Mouse (Mus musculus): ENCODE measurements around the gene Hc. TPM values are rescaled to one million over a fixed set of nuclear protein-coding genes. Genes with fewer than 3 reads are reported as not detected.

The Hc gene
- total and polyA plus RNA-seq, 3 experiments = 0.74 to 1.2 (median 0.91) TPM

- H3K4me1 ChIP-seq (ENCODE audit: control insufficient read depth in 1 of 2, insufficient read depth in 2 of 2) = no peaks in the 10 kb centered on the region
- H3K9ac ChIP-seq (ENCODE audit: insufficient read depth, low read depth) = no peak overlapping the region
- dilution Hi-C loops (cut with MboI; ENCODE audit: extremely low pct_ligation_motif_present, extremely low pct_unique_long_range_greater_than_20kb, low sequenced_read_pairs) (no loop called here), in situ Hi-C loops (cut with MboI; ENCODE audit: low pct_ligation_motif_present, low pct_unique_long_range_greater_than_20kb, low sequenced_read_pairs) (no loop called here)
- no peaks in the 10 kb centered on the region for H3K9me3 ChIP-seq (replicated peaks; ENCODE audit: low read length)
- H3K79me2 ChIP-seq (replicated peaks; ENCODE audit: control insufficient read depth, extremely low read depth, insufficient read depth, poor library complexity, severe bottlenecking) = no peaks in the 10 kb centered on the region
- H3K27me3 ChIP-seq (replicated peaks) = no peaks in the 10 kb centered on the region
- no peak for TF ChIP-seq KAT2A (IDR thresholded peaks at IDR 0.05; ENCODE audit: insufficient replicate concordance, low read length)
- no peak for TF ChIP-seq MAX (IDR thresholded peaks at IDR 0.05; ENCODE audit: low read length)
- no peak for TF ChIP-seq JUN (IDR thresholded peaks at IDR 0.05; ENCODE audit: insufficient read depth, low read depth, low read length)
- no peak for TF ChIP-seq NRF1 (IDR thresholded peaks at IDR 0.05; ENCODE audit: low read depth, low read length)
- no peak for TF ChIP-seq MEF2A (IDR thresholded peaks at IDR 0.05; ENCODE audit: borderline replicate concordance, low read depth, low read length)
- TF ChIP-seq USF2 (conservative IDR thresholded peaks at IDR 0.05; ENCODE audit: low read depth, low read length) = no peak
- TF ChIP-seq E2F4 (IDR thresholded peaks at IDR 0.05; ENCODE audit: insufficient replicate concordance, low read depth, low read length) = no peak
- no peak for TF ChIP-seq ETS1 (conservative IDR thresholded peaks at IDR 0.05; ENCODE audit: low read depth, low read length)
- TF ChIP-seq MAZ (IDR thresholded peaks at IDR 0.05; ENCODE audit: low read depth, low read length) = no peak
- H3K36me3 ChIP-seq (replicated peaks in 1 of 2; ENCODE audit: control insufficient read depth in 1 of 2, insufficient read depth in 1 of 2, low read length in 1 of 2) = no peaks in the 10 kb centered on the region
- H3K4me2 ChIP-seq (ENCODE audit: insufficient read depth, low read depth, poor library complexity, severe bottlenecking) = no peak overlapping the region
- DNase-seq (ENCODE audit: extremely low read depth) = no peak
- H3K4me3 ChIP-seq (replicated peaks in 1 of 3; ENCODE audit: low read depth in 2 of 3, low read length in 2 of 3, poor library complexity in 1 of 3) = no peak overlapping the region
- no peak overlapping the region for H3K27ac ChIP-seq (ENCODE audit: insufficient read depth, low read depth)
Measured at GRCm38 (mm10) chr2:35021806-35022205, 39.4 kb downstream of the Hc start.

- no peaks in the 10 kb centered on the region for H3K36me3 ChIP-seq (replicated peaks in 1 of 2; ENCODE audit: control insufficient read depth in 1 of 2, insufficient read depth in 1 of 2, low read length in 1 of 2)
- no peaks in the 10 kb centered on the region for H3K9me3 ChIP-seq (replicated peaks; ENCODE audit: low read length)
- TF ChIP-seq ZKSCAN1 (IDR thresholded peaks at IDR 0.05; ENCODE audit: borderline replicate concordance, low read depth, low read length) (no peak), JUND (conservative IDR thresholded peaks at IDR 0.05; ENCODE audit: low read depth, low read length) (no peak), E2F4 (IDR thresholded peaks at IDR 0.05; ENCODE audit: insufficient replicate concordance, low read depth, low read length) (no peak), MYC (IDR thresholded peaks at IDR 0.05; ENCODE audit: low read depth, low read length) (no peak)
- H3K4me1 ChIP-seq (ENCODE audit: control insufficient read depth in 1 of 2, insufficient read depth in 2 of 2) = peaks cover 9 to 22% of the 10 kb centered on the region in 2 experiments
- in situ Hi-C loops (cut with MboI; ENCODE audit: low pct_ligation_motif_present, low pct_unique_long_range_greater_than_20kb, low sequenced_read_pairs) = no loop called here
- H3K79me2 ChIP-seq (replicated peaks; ENCODE audit: control insufficient read depth, extremely low read depth, insufficient read depth, poor library complexity, severe bottlenecking) = no peaks in the 10 kb centered on the region
- H3K4me3 ChIP-seq (replicated peaks in 1 of 3; ENCODE audit: low read depth in 2 of 3, low read length in 2 of 3, poor library complexity in 1 of 3) = no peak overlapping the region
- no peak overlapping the region for H3K27ac ChIP-seq (ENCODE audit: insufficient read depth, low read depth)
- H3K27me3 ChIP-seq (replicated peaks) = no peaks in the 10 kb centered on the region
- dilution Hi-C loops (cut with MboI; ENCODE audit: extremely low pct_ligation_motif_present, extremely low pct_unique_long_range_greater_than_20kb, low sequenced_read_pairs) = no loop called here
- no peak for DNase-seq (ENCODE audit: extremely low read depth)
- no peak overlapping the region for H3K9ac ChIP-seq (ENCODE audit: insufficient read depth, low read depth)
- H3K4me2 ChIP-seq (ENCODE audit: insufficient read depth, low read depth, poor library complexity, severe bottlenecking) = no peak overlapping the region
Measured at GRCm38 (mm10) chr2:35015861-35016260, 45.4 kb downstream of the Hc start.

- Histone ChIP-seq H3K27ac (ENCODE audit: insufficient read depth, low read depth) (no peak overlapping the region), H3K4me3 (replicated peaks in 1 of 3; ENCODE audit: low read depth in 2 of 3, low read length in 2 of 3, poor library complexity in 1 of 3) (no peak overlapping the region), H3K36me3 (replicated peaks in 1 of 2; ENCODE audit: control insufficient read depth in 1 of 2, insufficient read depth in 1 of 2, low read length in 1 of 2) (no peaks in the 10 kb centered on the region), H3K4me1 (ENCODE audit: control insufficient read depth in 1 of 2, insufficient read depth in 2 of 2) (peaks cover 9 to 22% of the 10 kb centered on the region in 2 experiments), H3K9ac (ENCODE audit: insufficient read depth, low read depth) (no peak overlapping the region), H3K4me2 (ENCODE audit: insufficient read depth, low read depth, poor library complexity, severe bottlenecking) (no peak overlapping the region), H3K27me3 (replicated peaks) (no peaks in the 10 kb centered on the region), H3K9me3 (replicated peaks; ENCODE audit: low read length) (no peaks in the 10 kb centered on the region), H3K79me2 (replicated peaks; ENCODE audit: control insufficient read depth, extremely low read depth, insufficient read depth, poor library complexity, severe bottlenecking) (no peaks in the 10 kb centered on the region)
- in situ Hi-C loops (cut with MboI; ENCODE audit: low pct_ligation_motif_present, low pct_unique_long_range_greater_than_20kb, low sequenced_read_pairs) = no loop called here
- TF ChIP-seq ZNF384 (IDR thresholded peaks at IDR 0.05; ENCODE audit: low read depth, low read length) (no peak), PAX5 (IDR thresholded peaks at IDR 0.05; ENCODE audit: low read length) (no peak), JUN (IDR thresholded peaks at IDR 0.05; ENCODE audit: insufficient read depth, low read depth, low read length) (no peak), MAFK (IDR thresholded peaks at IDR 0.05; ENCODE audit: insufficient replicate concordance, low read length) (no peak), TBP (conservative IDR thresholded peaks at IDR 0.05; ENCODE audit: low read depth, low read length) (no peak), NELFE (IDR thresholded peaks at IDR 0.05; ENCODE audit: low read depth, low read length) (no peak), RAD21 (IDR thresholded peaks at IDR 0.05; ENCODE audit: low read depth, low read length) (no peak), USF2 (conservative IDR thresholded peaks at IDR 0.05; ENCODE audit: low read depth, low read length) (no peak), MXI1 (IDR thresholded peaks at IDR 0.05; ENCODE audit: low read depth, low read length) (no peak), TCF12 (IDR thresholded peaks at IDR 0.05; ENCODE audit: low read depth, low read length) (no peak)
- no peak for DNase-seq (ENCODE audit: extremely low read depth)
- dilution Hi-C loops (cut with MboI; ENCODE audit: extremely low pct_ligation_motif_present, extremely low pct_unique_long_range_greater_than_20kb, low sequenced_read_pairs) = no loop called here
Measured at GRCm38 (mm10) chr2:35011649-35012048, 49.6 kb downstream of the Hc start.
